Mouse (Mus musculus) midbrain, embryonic 10.5 days (tissue): ENCODE data around the gene 2310034G01Rik. TPM values are rescaled to one million over a fixed set of nuclear protein-coding genes. Genes with fewer than 3 reads are reported as not detected.

Experiments used
- DNase-seq: peaks from one replicate; pipeline ENCODE4 v3.0.0-alpha.2; 2017; ENCODE audit warnings: low spot score
- H3K27ac ChIP-seq: fragments of 300-500 bp; sonication (generic); replicated peaks from 2 replicates; pipeline ENCODE4 v1.5.1; 2016; ENCODE audit warnings: mild to moderate bottlenecking
- H3K27me3 ChIP-seq: fragments of 300-500 bp; sonication (generic); 2 replicates; pipeline ENCODE4 v1.6.1; 2016; ENCODE audit warnings: low read depth, mild to moderate bottlenecking; ENCODE audit not compliant: poor library complexity, severe bottlenecking
- H3K36me3 ChIP-seq: fragments of 300-500 bp; sonication (generic); 2 replicates; pipeline ENCODE4 v1.6.1; 2016; ENCODE audit warnings: mild to moderate bottlenecking, moderate library complexity
- H3K4me1 ChIP-seq: fragments of 300-500 bp; sonication (generic); 2 replicates; pipeline ENCODE4 v1.6.1; 2016
- H3K4me3 ChIP-seq: fragments of 300-500 bp; sonication (generic); 2 replicates; pipeline ENCODE4 v1.5.1; 2016; ENCODE audit warnings: mild to moderate bottlenecking, moderate library complexity
- H3K9me3 ChIP-seq: fragments of 300-500 bp; sonication (generic); replicated peaks from 2 replicates; pipeline ENCODE4 v1.6.1; 2016; ENCODE audit warnings: mild to moderate bottlenecking
- WGBS: fragments of 180-500 bp; shearing (Covaris S2); methylation state at CpG from one replicate; pipeline ENCODE4 v1.1.7; 2016; 5-methylcytosine and 5-hydroxymethylcytosine counted together
- polyA plus RNA-seq: library from polyadenylated mRNA; unstranded; fragments of >200 nt; fragmentation: Nextera tagmentation; extraction: Ambion mirVana; gene quantifications from 2 replicates; pipeline ENCODE4 v1.2.1, GENCODE M21; 2016

The 2310034G01Rik gene
- polyA plus RNA-seq, 1 experiment from 2014 or later: 0.96 TPM

GRCm38 (mm10) chr19:46331326-46331725 is 18.8 kb downstream of the 2310034G01Rik start:
- no peak for DNase-seq
- Histone ChIP-seq H3K4me1 (peaks cover 73% of the 10 kb centered on the region), H3K27me3 (peaks cover 34% of the 10 kb centered on the region), H3K4me3 (peak overlapping the region; percentile 5; the same call in 1 of the 2 replicates), H3K9me3 (no peaks in the 10 kb centered on the region), H3K27ac (no peak overlapping the region), H3K36me3 (peaks cover 38% of the 10 kb centered on the region)
- WGBS: 91% methylated on average over 14 of the region's 14 CpGs

GRCm38 (mm10) chr19:46330696-46331095 is 19.4 kb downstream of the 2310034G01Rik start:
- no peak for DNase-seq
- H3K9me3 ChIP-seq: no peaks in the 10 kb centered on the region

GRCm38 (mm10) chr19:46329951-46330350 is 20.2 kb downstream of the 2310034G01Rik start:
- H3K9me3 ChIP-seq: no peaks in the 10 kb centered on the region
- no peak overlapping the region for H3K27ac ChIP-seq
- H3K27me3 ChIP-seq: peaks cover 47% of the 10 kb centered on the region
- peak overlapping the region; percentile 89; the same call in 1 of the 2 replicates for H3K4me3 ChIP-seq
- DNase-seq: peak; percentile 85
- peaks cover 83% of the 10 kb centered on the region for H3K4me1 ChIP-seq
- peaks cover 28% of the 10 kb centered on the region for H3K36me3 ChIP-seq
- WGBS: 7% methylated on average over 16 of the region's 16 CpGs

More at GRCm38 (mm10) chr19:46330696-46331095, 19.4 kb downstream of the 2310034G01Rik start:
- H3K27me3 ChIP-seq: peaks cover 40% of the 10 kb centered on the region
- H3K4me3 ChIP-seq: no peak overlapping the region
- H3K27ac ChIP-seq: no peak overlapping the region
- 94% methylated on average over 12 of the region's 12 CpGs for WGBS
- peaks cover 79% of the 10 kb centered on the region for H3K4me1 ChIP-seq
- peaks cover 34% of the 10 kb centered on the region for H3K36me3 ChIP-seq

- DNase-seq: peak; percentile 52
- 2% methylated on average over 54 of the region's 54 CpGs for WGBS
- H3K9me3 ChIP-seq: no peaks in the 10 kb centered on the region
- H3K27me3 ChIP-seq: peaks cover 56% of the 10 kb centered on the region
- peaks cover 79% of the 10 kb centered on the region for H3K4me1 ChIP-seq
- H3K36me3 ChIP-seq: peaks cover 28% of the 10 kb centered on the region
- H3K4me3 ChIP-seq: peak overlapping the region; percentile 89
- peak overlapping the region; percentile 88 for H3K27ac ChIP-seq
Measured at GRCm38 (mm10) chr19:46329031-46329641, 21.0 kb downstream of the 2310034G01Rik start.

- peaks cover 28% of the 10 kb centered on the region for H3K36me3 ChIP-seq
- under 1% methylated on average over 81 of the region's 81 CpGs for WGBS
- peak within 1 kb of the TSS; percentile 88 for H3K27ac ChIP-seq
- peaks cover 72% of the 10 kb centered on the region for H3K4me1 ChIP-seq
- DNase-seq: peak; percentile 97
- H3K9me3 ChIP-seq: no peaks in the 10 kb centered on the region
- peak within 1 kb of the TSS; percentile 89 for H3K4me3 ChIP-seq
- peaks cover 63% of the 10 kb centered on the region for H3K27me3 ChIP-seq
Measured at GRCm38 (mm10) chr19:46328081-46329030, 21.7 kb downstream of the 2310034G01Rik start, which contains the start of gene Fbxl15. Gene Fbxl15, plus strand, starts transcription at chr19:46328184.

- Histone ChIP-seq H3K27ac (peak overlapping the region; percentile 88), H3K4me3 (peak overlapping the region; percentile 89), H3K36me3 (peaks cover 26% of the 10 kb centered on the region), H3K27me3 (peaks cover 71% of the 10 kb centered on the region), H3K9me3 (no peaks in the 10 kb centered on the region), H3K4me1 (peaks cover 72% of the 10 kb centered on the region)
- WGBS: 33% methylated on average over 14 of the region's 14 CpGs
- no peak for DNase-seq
Measured at GRCm38 (mm10) chr19:46327531-46328064, 22.5 kb downstream of the 2310034G01Rik start.

GRCm38 (mm10) chr19:46326756-46327305 is 23.3 kb downstream of the 2310034G01Rik start, which contains the start of gene Psd:
Gene Psd, minus strand, starts transcription at chr19:46327156.
- H3K4me1 ChIP-seq: peaks cover 72% of the 10 kb centered on the region
- peak; percentile 78 for DNase-seq
- H3K4me3 ChIP-seq: peak within 1 kb of the TSS; percentile 89
- H3K27ac ChIP-seq: peak within 1 kb of the TSS; percentile 88
- peaks cover 18% of the 10 kb centered on the region for H3K36me3 ChIP-seq
- H3K9me3 ChIP-seq: no peaks in the 10 kb centered on the region
- WGBS: under 1% methylated on average over 35 of the region's 35 CpGs
- peaks cover 79% of the 10 kb centered on the region for H3K27me3 ChIP-seq

GRCm38 (mm10) chr19:46326019-46326755 is 23.9 kb downstream of the 2310034G01Rik start:
- WGBS: 2% methylated on average over 29 of the region's 29 CpGs
- H3K9me3 ChIP-seq: no peaks in the 10 kb centered on the region
- H3K4me3 ChIP-seq: peak overlapping the region; percentile 89
- H3K36me3 ChIP-seq: peaks cover 12% of the 10 kb centered on the region
- no peak for DNase-seq
- peaks cover 73% of the 10 kb centered on the region for H3K4me1 ChIP-seq
- peaks cover 82% of the 10 kb centered on the region for H3K27me3 ChIP-seq
- peak overlapping the region; percentile 88 for H3K27ac ChIP-seq

- no peak overlapping the region for H3K27ac ChIP-seq
- H3K4me3 ChIP-seq: 0 out of 2 replicates have a peak overlapping the region, but pooled peaks have one; percentile 89
- WGBS: 64% methylated on average over 5 of the region's 5 CpGs
- DNase-seq: no peak
- H3K9me3 ChIP-seq: no peaks in the 10 kb centered on the region
- H3K27me3 ChIP-seq: peaks cover 88% of the 10 kb centered on the region
- no peaks in the 10 kb centered on the region for H3K36me3 ChIP-seq
- peaks cover 74% of the 10 kb centered on the region for H3K4me1 ChIP-seq
Measured at GRCm38 (mm10) chr19:46324918-46325317, 25.2 kb downstream of the 2310034G01Rik start.

- no peak overlapping the region for H3K4me3 ChIP-seq
- H3K4me1 ChIP-seq: peaks cover 72% of the 10 kb centered on the region
- no peak for DNase-seq
- H3K9me3 ChIP-seq: no peaks in the 10 kb centered on the region
- 75% methylated on average over 11 of the region's 11 CpGs for WGBS
- H3K27me3 ChIP-seq: peaks cover 88% of the 10 kb centered on the region
- no peaks in the 10 kb centered on the region for H3K36me3 ChIP-seq
- no peak overlapping the region for H3K27ac ChIP-seq
Measured at GRCm38 (mm10) chr19:46324366-46324765, 25.7 kb downstream of the 2310034G01Rik start.

- 72% methylated on average over 5 of the region's 5 CpGs for WGBS
- peaks cover 90% of the 10 kb centered on the region for H3K27me3 ChIP-seq
- no peak for DNase-seq
- H3K4me3 ChIP-seq: no peak overlapping the region
- no peaks in the 10 kb centered on the region for H3K36me3 ChIP-seq
- peaks cover 72% of the 10 kb centered on the region for H3K4me1 ChIP-seq
- no peak overlapping the region for H3K27ac ChIP-seq
- no peaks in the 10 kb centered on the region for H3K9me3 ChIP-seq
Measured at GRCm38 (mm10) chr19:46323716-46324115, 26.4 kb downstream of the 2310034G01Rik start.
